Comparison of ENCODE assay signal across 25 mouse cellular contexts in genomic region chr11:55992148-55992547, GRCm38 (mm10). TPM values are rescaled to one million over a fixed set of nuclear protein-coding genes. Genes with fewer than 3 reads are reported as not detected.
DNase-seq lines count a peak whose midpoint lies in the region; ATAC-seq and TF ChIP-seq lines count a peak whose summit lies in the region.
"Had no signal": no experiment of that assay in that cellular context is flagged by ENCODE, and none has a peak within 500 bp of the region (broad histone marks: within the 10 kb centered on the region; RNA-seq: fewer than 3 reads in every experiment).

No protein-coding gene starts in this region.

- no peak overlapping the region for H3K4me2 ChIP-seq in lung, embryonic 14.5 days
- no peak overlapping the region for H3K4me2 ChIP-seq in midbrain, embryonic 15.5 days
- H3K4me2 ChIP-seq: embryonic facial prominence, embryonic 15.5 days; forebrain, embryonic 15.5 days; heart, embryonic 11.5 days; hindbrain, embryonic 12.5 days; intestine, embryonic 15.5 days; liver, embryonic 11.5 days had no signal

- H3K36me3 ChIP-seq in lung, embryonic 14.5 days (ENCODE audit: insufficient read depth), result no peaks in the 10 kb centered on the region
- H3K36me3 ChIP-seq in midbrain, embryonic 15.5 days (replicated peaks), result no peaks in the 10 kb centered on the region
- H3K36me3 ChIP-seq in midbrain, embryonic 10.5 days, result no peaks in the 10 kb centered on the region
- H3K36me3 ChIP-seq: embryonic facial prominence, embryonic 15.5 days; forebrain, embryonic 15.5 days; hindbrain, embryonic 12.5 days; intestine, embryonic 15.5 days had no signal

- no peak for ATAC-seq in lung, embryonic 14.5 days (ENCODE audit: insufficient read depth)
- 0 out of 2 replicates have a peak, but pooled peaks have one; percentile 14 for ATAC-seq in midbrain, embryonic 15.5 days (replicated peaks)
- ATAC-seq: forebrain, embryonic 15.5 days; intestine, embryonic 15.5 days; liver, postnatal 0 days had no signal

- H3K9ac ChIP-seq in lung, embryonic 14.5 days, result no peak overlapping the region
- no peak overlapping the region for H3K9ac ChIP-seq in midbrain, embryonic 15.5 days
- H3K9ac ChIP-seq: embryonic facial prominence, embryonic 15.5 days; forebrain, embryonic 15.5 days; hindbrain, embryonic 12.5 days; intestine, embryonic 15.5 days; liver, postnatal 0 days had no signal

- peak; percentile 2 for DNase-seq in gastrocnemius, adult 18-20 months (ENCODE audit: low spot score)
- no peak for DNase-seq in gastrocnemius, postnatal 4 days (ENCODE audit: low spot score in 2 of 2)
- DNase-seq in lung, embryonic 14.5 days, result peak; percentile 54
- DNase-seq in lung, postnatal 14 days, result no peak
- no peak for DNase-seq in midbrain, embryonic 10.5 days (ENCODE audit: low spot score)
- no peak for DNase-seq in heart, postnatal 4 days
- DNase-seq: adrenal gland, adult 8-10 months; heart, adult 11 months had no signal

- no peak for TF ChIP-seq CTCF in lung, embryonic 14.5 days (IDR thresholded peaks at IDR 0.05; ENCODE audit: low read depth)

- H3K27ac ChIP-seq in lung, embryonic 14.5 days (ENCODE audit: low read depth), result no peak overlapping the region
- no peak overlapping the region for H3K27ac ChIP-seq in midbrain, embryonic 15.5 days
- no peak overlapping the region for H3K27ac ChIP-seq in midbrain, embryonic 10.5 days (replicated peaks)
- H3K27ac ChIP-seq: embryonic facial prominence, embryonic 15.5 days; forebrain, embryonic 15.5 days; hindbrain, embryonic 12.5 days; intestine, embryonic 15.5 days; left cerebral cortex, adult 2 months had no signal

- H3K4me3 ChIP-seq in lung, embryonic 14.5 days (ENCODE audit: low read depth, low read length), result no peak overlapping the region
- H3K4me3 ChIP-seq in midbrain, embryonic 15.5 days, result no peak overlapping the region
- no peak overlapping the region for H3K4me3 ChIP-seq in midbrain, embryonic 10.5 days
- H3K4me3 ChIP-seq: embryonic facial prominence, embryonic 15.5 days; forebrain, embryonic 15.5 days; hindbrain, embryonic 12.5 days; intestine, embryonic 15.5 days; left cerebral cortex, adult 2 months; megakaryocyte, embryonic 14.5 days had no signal

- H3K9me3 ChIP-seq in lung, embryonic 14.5 days (ENCODE audit: low read depth, low read length), result no peaks in the 10 kb centered on the region
- no peaks in the 10 kb centered on the region for H3K9me3 ChIP-seq in midbrain, embryonic 15.5 days
- H3K9me3 ChIP-seq in midbrain, embryonic 10.5 days (replicated peaks), result no peaks in the 10 kb centered on the region
- H3K9me3 ChIP-seq: embryonic facial prominence, embryonic 15.5 days; forebrain, embryonic 15.5 days; hindbrain, embryonic 12.5 days; intestine, embryonic 15.5 days; megakaryocyte, embryonic 14.5 days had no signal

- no peaks in the 10 kb centered on the region for H3K27me3 ChIP-seq in lung, embryonic 14.5 days (ENCODE audit: insufficient read depth, low read length)
- no peaks in the 10 kb centered on the region for H3K27me3 ChIP-seq in midbrain, embryonic 15.5 days (replicated peaks)
- no peaks in the 10 kb centered on the region for H3K27me3 ChIP-seq in midbrain, embryonic 10.5 days (ENCODE audit: low read depth, poor library complexity, severe bottlenecking)
- H3K27me3 ChIP-seq: embryonic facial prominence, embryonic 15.5 days; forebrain, embryonic 15.5 days; hindbrain, embryonic 12.5 days; intestine, embryonic 15.5 days; megakaryocyte, embryonic 14.5 days had no signal

- WGBS in lung, embryonic 14.5 days, result 56% methylated on average over 3 of the region's 3 CpGs
- 68% methylated on average over 3 of the region's 3 CpGs for WGBS in midbrain, embryonic 15.5 days
- WGBS in midbrain, embryonic 10.5 days, result 83% methylated on average over 3 of the region's 3 CpGs

- no peaks in the 10 kb centered on the region for H3K4me1 ChIP-seq in lung, embryonic 14.5 days (ENCODE audit: insufficient read depth)
- no peaks in the 10 kb centered on the region for H3K4me1 ChIP-seq in midbrain, embryonic 15.5 days
- H3K4me1 ChIP-seq in midbrain, embryonic 10.5 days, result no peaks in the 10 kb centered on the region
- H3K4me1 ChIP-seq: embryonic facial prominence, embryonic 15.5 days; forebrain, embryonic 15.5 days; hindbrain, embryonic 12.5 days; intestine, embryonic 15.5 days; megakaryocyte, embryonic 14.5 days had no signal

RNA-seq across cellular contexts. Expression of gene Nmur2, which starts 48.7 kb away (rescaled TPM):
- total RNA-seq in gastrocnemius, adult 18-20 months (2021), result not detected
- total RNA-seq in gastrocnemius, postnatal 4 days (2021), result not detected
- not detected in 2 replicates for polyA plus RNA-seq in lung, embryonic 14.5 days (2014; fragmentation: Nextera tagmentation; extraction: Ambion mirVana)
- polyA plus RNA-seq in midbrain, embryonic 15.5 days (2015; fragmentation: Nextera tagmentation; extraction: Ambion mirVana), result 0.28 and 0.34 TPM in 2 replicates
- not detected in 2 replicates for polyA plus RNA-seq in midbrain, embryonic 10.5 days (2016; fragmentation: Nextera tagmentation; extraction: Ambion mirVana)
- not detected for total RNA-seq in heart, postnatal 4 days (2021)
- total RNA-seq: adrenal gland, adult 8-10 months; gastrocnemius, postnatal 10 days; MEL; monocyte, adult 5-6 weeks had no signal
- polyA plus RNA-seq: C2C12; heart, embryonic 11.5 days; heart, postnatal 0 days; hindbrain, embryonic 12.5 days; limb, embryonic 11.5 days; liver, postnatal 0 days; testis, adult 2 months had no signal

Comparison
In these comparisons a context has a peak if more than half of its experiments do, and no peak if none do; other contexts are left out.
1. DNase-seq: peak in gastrocnemius, adult 18-20 months (single experiment) and lung, embryonic 14.5 days (single experiment); none in gastrocnemius, postnatal 4 days (0 of 2), lung, postnatal 14 days (single experiment), midbrain, embryonic 10.5 days (single experiment) and heart, postnatal 4 days (single experiment).